Mouse (Mus musculus): ENCODE data around the gene Clasp1. TPM values are rescaled to one million over a fixed set of nuclear protein-coding genes. Genes with fewer than 3 reads are reported as not detected.

Gene Clasp1
- polyA plus RNA-seq, 1 experiment from 2014 or later, result 40.3 TPM

Other genes starting within 250 kb of the Clasp1 start
- 0.07 and 0.31 TPM in 2 replicates for gene Gm29106, start 212.5 kb upstream of the Clasp1 start, polyA plus RNA-seq (2014; fragmentation: Nextera tagmentation; extraction: Ambion mirVana)
- gene Tsn, start 77.3 kb upstream of the Clasp1 start, polyA plus RNA-seq (2014; fragmentation: Nextera tagmentation; extraction: Ambion mirVana), result 252 and 282 TPM in 2 replicates
- 74.5 and 84.7 TPM in 2 replicates for gene Nifk, start 67.2 kb upstream of the Clasp1 start, polyA plus RNA-seq (2014; fragmentation: Nextera tagmentation; extraction: Ambion mirVana)
- gene Tfcp2l1, start 238.9 kb downstream of the Clasp1 start, polyA plus RNA-seq (2014; fragmentation: Nextera tagmentation; extraction: Ambion mirVana), result 1.4 and 2.8 TPM in 2 replicates

Data from embryonic facial prominence, embryonic 14.5 days (tissue).